ENCODE assay signal across 17 mouse cellular contexts in the genomic region with DNA sequence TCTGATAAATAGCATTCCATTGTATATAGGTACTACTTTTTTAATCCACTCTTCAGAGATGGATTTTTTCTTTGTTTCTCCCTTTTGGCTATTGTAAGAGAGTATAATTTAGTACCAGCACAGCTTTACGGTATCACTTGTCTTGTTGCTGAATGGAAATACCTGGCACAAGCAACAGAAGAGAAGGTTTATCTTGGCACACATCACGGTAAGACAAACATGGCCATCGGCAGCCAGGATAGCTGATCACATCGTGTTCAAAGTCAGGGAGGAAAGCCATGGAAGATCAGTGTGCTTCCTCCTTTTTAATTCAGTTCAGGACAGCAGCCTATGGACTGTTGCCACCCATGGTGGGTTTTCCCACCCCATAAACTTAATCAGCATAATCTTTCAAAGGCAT.
"Had no signal": no experiment of that assay in that cellular context is flagged by ENCODE, and none has a peak within 500 bp of the region (broad histone marks: within the 10 kb centered on the region; RNA-seq: fewer than 3 reads in every experiment).

No protein-coding gene starts in this region.

- DNase-seq: retina, postnatal 1 day; right cerebral cortex, adult 18-20 months; right cerebral cortex, postnatal 14 days; right cerebral cortex, postnatal 25 days; right cerebral cortex, postnatal 4 days; spleen, adult 18-20 months; thymus, adult 18-20 months; thymus, adult 2 months; thymus, postnatal 14 days; thymus, postnatal 25 days; thymus, postnatal 36 days; thymus, postnatal 4 days had no signal

- H3K4me1 ChIP-seq: neural tube, embryonic 12.5 days; neural tube, embryonic 13.5 days; neural tube, embryonic 15.5 days; stomach, embryonic 15.5 days had no signal

- H3K27me3 ChIP-seq: neural tube, embryonic 12.5 days; neural tube, embryonic 13.5 days; neural tube, embryonic 15.5 days; stomach, embryonic 15.5 days had no signal

- H3K4me2 ChIP-seq: neural tube, embryonic 12.5 days; neural tube, embryonic 13.5 days; neural tube, embryonic 15.5 days; stomach, embryonic 15.5 days had no signal

- H3K9me3 ChIP-seq: neural tube, embryonic 12.5 days; neural tube, embryonic 13.5 days; neural tube, embryonic 15.5 days; stomach, embryonic 15.5 days had no signal

- H3K4me3 ChIP-seq: neural tube, embryonic 12.5 days; neural tube, embryonic 13.5 days; neural tube, embryonic 15.5 days; stomach, embryonic 15.5 days had no signal

- H3K36me3 ChIP-seq: neural tube, embryonic 12.5 days; neural tube, embryonic 13.5 days; neural tube, embryonic 15.5 days; stomach, embryonic 15.5 days had no signal

- H3K9ac ChIP-seq: neural tube, embryonic 12.5 days; neural tube, embryonic 13.5 days; neural tube, embryonic 15.5 days; stomach, embryonic 15.5 days had no signal

- H3K27ac ChIP-seq: neural tube, embryonic 12.5 days; neural tube, embryonic 13.5 days; neural tube, embryonic 15.5 days; stomach, embryonic 15.5 days; stomach, postnatal 0 days had no signal
